Mouse (Mus musculus) forebrain, embryonic 16.5 days (tissue): ENCODE measurements around the gene Anln. TPM values are rescaled to one million over a fixed set of nuclear protein-coding genes. Genes with fewer than 3 reads are reported as not detected.
A peak's percentile ranks its signal among the peaks of the same experiment; 100 is the strongest.
"Not testable (repeated sequence)": the region's sequence is repeated elsewhere in the genome, so short reads cannot be mapped to it uniquely, and the experiment has no call there.

ENCODE experiments used
- ATAC-seq: fragments of 200-750 bp; cut with Nextera tagmentation; 2 replicates; pipeline ENCODE4 v1.8.0; 2017; ENCODE audit warnings: mild to moderate bottlenecking, moderate library complexity
- H3K27ac ChIP-seq: fragments of 300-500 bp; sonication (generic); 2 replicates; pipeline ENCODE4 v1.5.1; 2014; ENCODE audit warnings: low read length, control low read depth
- H3K27me3 ChIP-seq: fragments of 300-500 bp; sonication (generic); replicated peaks from 2 replicates; pipeline ENCODE4 v1.6.1; 2014; ENCODE audit warnings: low read length; ENCODE audit not compliant: control insufficient read depth, insufficient read depth
- H3K36me3 ChIP-seq: fragments of 300-500 bp; sonication (generic); 2 replicates; pipeline ENCODE4 v1.6.1; 2014; ENCODE audit not compliant: control insufficient read depth, insufficient read depth
- H3K4me1 ChIP-seq: fragments of 300-500 bp; sonication (generic); replicated peaks from 2 replicates; pipeline ENCODE4 v1.6.1; 2014; ENCODE audit warnings: low read length; ENCODE audit not compliant: control insufficient read depth, insufficient read depth
- H3K4me2 ChIP-seq: fragments of 300-500 bp; sonication (generic); 2 replicates; pipeline ENCODE4 v1.6.1; 2014; ENCODE audit warnings: mild to moderate bottlenecking, low read length, control low read depth
- H3K4me3 ChIP-seq: fragments of 300-500 bp; sonication (generic); replicated peaks from 2 replicates; pipeline ENCODE4 v1.5.1; 2014; ENCODE audit warnings: mild to moderate bottlenecking, low read length, control low read depth
- H3K9ac ChIP-seq: fragments of 300-500 bp; sonication (generic); replicated peaks from 2 replicates; pipeline ENCODE4 v1.6.1; 2014; ENCODE audit warnings: low read depth, low read length, control low read depth
- H3K9me3 ChIP-seq: fragments of 300-500 bp; sonication (generic); 2 replicates; pipeline ENCODE4 v1.6.1; 2016; ENCODE audit warnings: low read length; ENCODE audit not compliant: control insufficient read depth
- WGBS: fragments of 180-500 bp; shearing (Covaris S2); extraction: QIAGEN DNeasy Blood & Tissue Kit; methylation state at CpG from one replicate; pipeline ENCODE4 v1.1.7; 2014; 5-methylcytosine and 5-hydroxymethylcytosine counted together
- polyA plus RNA-seq: library from polyadenylated mRNA; unstranded; fragments of >200 nt; fragmentation: Nextera tagmentation; extraction: Ambion mirVana; gene quantifications from 2 replicates; pipeline ENCODE4 v1.2.1, GENCODE M21; 2015

The Anln gene
- polyA plus RNA-seq, 1 experiment from 2014 or later = 10.6 TPM

- no peaks in the 10 kb centered on the region for H3K9me3 ChIP-seq
- WGBS = 74% methylated on average over 1 of the region's 1 CpGs
- no peak overlapping the region for H3K9ac ChIP-seq
- no peak overlapping the region for H3K4me2 ChIP-seq
- H3K27ac ChIP-seq = no peak overlapping the region
- no peak overlapping the region for H3K4me3 ChIP-seq
- no peaks in the 10 kb centered on the region for H3K36me3 ChIP-seq
- ATAC-seq = no peak
- no peaks in the 10 kb centered on the region for H3K27me3 ChIP-seq
- H3K4me1 ChIP-seq = no peaks in the 10 kb centered on the region
Observed at GRCm38 (mm10) chr9:22423507-22423906, 34.5 kb upstream of the Anln start.

- Histone ChIP-seq H3K4me2 (no peak overlapping the region), H3K9ac (no peak overlapping the region), H3K9me3 (no peaks in the 10 kb centered on the region), H3K36me3 (no peaks in the 10 kb centered on the region), H3K4me1 (no peaks in the 10 kb centered on the region), H3K27ac (no peak overlapping the region), H3K4me3 (no peak overlapping the region), H3K27me3 (no peaks in the 10 kb centered on the region)
- 62% methylated on average over 1 of the region's 1 CpGs for WGBS
- no peak for ATAC-seq
Observed at GRCm38 (mm10) chr9:22422559-22422958, 33.6 kb upstream of the Anln start.

- Histone ChIP-seq H3K36me3 (no peaks in the 10 kb centered on the region), H3K4me1 (no peaks in the 10 kb centered on the region), H3K9ac (no peak overlapping the region), H3K9me3 (no peaks in the 10 kb centered on the region), H3K27ac (no peak overlapping the region), H3K4me3 (no peak overlapping the region), H3K4me2 (no peak overlapping the region), H3K27me3 (no peaks in the 10 kb centered on the region)
- ATAC-seq = no peak
- 38% methylated on average over 7 of the region's 7 CpGs for WGBS
Observed at GRCm38 (mm10) chr9:22420491-22420890, 31.5 kb upstream of the Anln start.

GRCm38 (mm10) chr9:22419877-22420276, 30.9 kb upstream of the Anln start:
- 87% methylated on average over 3 of the region's 3 CpGs for WGBS
- ATAC-seq = no peak
- no peak overlapping the region for H3K9ac ChIP-seq

GRCm38 (mm10) chr9:22417547-22417946, 28.6 kb upstream of the Anln start:
- Histone ChIP-seq H3K27ac (no peak overlapping the region), H3K27me3 (no peaks in the 10 kb centered on the region), H3K4me2 (no peak overlapping the region), H3K9me3 (no peaks in the 10 kb centered on the region), H3K36me3 (no peaks in the 10 kb centered on the region), H3K4me3 (no peak overlapping the region), H3K9ac (no peak overlapping the region), H3K4me1 (no peaks in the 10 kb centered on the region)
- no peak for ATAC-seq
- WGBS = 43% methylated on average over 6 of the region's 6 CpGs

More at GRCm38 (mm10) chr9:22419877-22420276, 30.9 kb upstream of the Anln start:
- H3K4me3 ChIP-seq = no peak overlapping the region
- H3K27ac ChIP-seq = no peak overlapping the region
- no peaks in the 10 kb centered on the region for H3K36me3 ChIP-seq
- no peaks in the 10 kb centered on the region for H3K4me1 ChIP-seq
- no peaks in the 10 kb centered on the region for H3K27me3 ChIP-seq
- no peaks in the 10 kb centered on the region for H3K9me3 ChIP-seq
- H3K4me2 ChIP-seq = no peak overlapping the region

GRCm38 (mm10) chr9:22416187-22416586, 27.2 kb upstream of the Anln start:
- Histone ChIP-seq H3K4me1 (no peaks in the 10 kb centered on the region), H3K4me2 (no peak overlapping the region), H3K27me3 (no peaks in the 10 kb centered on the region), H3K4me3 (no peak overlapping the region), H3K36me3 (no peaks in the 10 kb centered on the region), H3K9ac (no peak overlapping the region), H3K9me3 (no peaks in the 10 kb centered on the region), H3K27ac (no peak overlapping the region)
- WGBS = 85% methylated on average over 3 of the region's 3 CpGs
- no peak for ATAC-seq

- H3K27ac ChIP-seq = peak within 1 kb of the TSS; percentile 47
- peak within 1 kb of the TSS; percentile 81 for H3K4me2 ChIP-seq
- H3K4me1 ChIP-seq = 0 out of 2 replicates have a peak, but pooled peaks cover 2% of the 10 kb centered on the region
- H3K27me3 ChIP-seq = no peaks in the 10 kb centered on the region
- H3K36me3 ChIP-seq = no peaks in the 10 kb centered on the region
- WGBS = under 1% methylated on average over 43 of the region's 43 CpGs
- H3K9ac ChIP-seq = peak within 1 kb of the TSS; percentile 81
- peak within 1 kb of the TSS; percentile 72 for H3K4me3 ChIP-seq
- ATAC-seq = peak; percentile 100
- H3K9me3 ChIP-seq = no peaks in the 10 kb centered on the region
Observed at GRCm38 (mm10) chr9:22411002-22411857, 22.2 kb upstream of the Anln start, which contains the start of gene 9530077C05Rik. Gene 9530077C05Rik, plus strand, starts transcription at chr9:22411513.

- H3K36me3 ChIP-seq = no peaks in the 10 kb centered on the region
- H3K4me2 ChIP-seq = no peak overlapping the region
- 0 out of 2 replicates have a peak, but pooled peaks cover 2% of the 10 kb centered on the region for H3K4me1 ChIP-seq
- 80% methylated on average over 7 of the region's 7 CpGs for WGBS
- H3K27ac ChIP-seq = no peak overlapping the region
- H3K27me3 ChIP-seq = no peaks in the 10 kb centered on the region
- H3K9ac ChIP-seq = no peak overlapping the region
- H3K9me3 ChIP-seq = no peaks in the 10 kb centered on the region
- ATAC-seq = no peak
- H3K4me3 ChIP-seq = no peak overlapping the region
Observed at GRCm38 (mm10) chr9:22409501-22409900, 20.5 kb upstream of the Anln start.

GRCm38 (mm10) chr9:22408344-22408743, 19.4 kb upstream of the Anln start:
- H3K9ac ChIP-seq, H3K4me1 ChIP-seq, ATAC-seq, H3K27me3 ChIP-seq, H3K4me2 ChIP-seq, H3K4me3 ChIP-seq, H3K9me3 ChIP-seq, H3K27ac ChIP-seq, H3K36me3 ChIP-seq: not testable (repeated sequence)
- 38% methylated on average over 4 of the region's 4 CpGs for whole genome bisulfite sequencing
